Mouse (Mus musculus) kidney, adult 2 months (tissue): ENCODE measurements around the gene Depp1.

Experiments used
- CTCF ChIP-seq: fragments of 200-500 bp; conservative IDR thresholded peaks from 2 replicates; pipeline ENCODE4 v1.5.1; 2011; ENCODE audit warnings: low read depth, mild to moderate bottlenecking, control low read depth, low read length, moderate library complexity, mixed read lengths; ENCODE audit not compliant: insufficient read depth, insufficient read length
- POLR2A ChIP-seq: fragments of 200-500 bp; IDR thresholded peaks from one replicate; pipeline ENCODE4 v1.6.1; 2011; ENCODE audit warnings: low read depth, low read length, control low read depth

- no peak for TF ChIP-seq POLR2A
- TF ChIP-seq CTCF = no peak
Observed at GRCm38 (mm10) chr6:116697896-116698425, 47.6 kb downstream of the Depp1 start.
